Mouse (Mus musculus) megakaryocyte, embryonic 14.5 days (primary cell): ENCODE data around the gene Zfp330.

Experiments used
- FLI1 ChIP-seq: IDR thresholded peaks from 2 replicates; pipeline ENCODE4 v1.6.1; 2012; ENCODE audit warnings: low read length, inconsistent platforms, mixed read lengths
- GATA1 ChIP-seq: IDR thresholded peaks from 3 replicates; pipeline ENCODE4 v1.6.1; 2012; ENCODE audit warnings: mixed read lengths, low read length, inconsistent platforms, borderline replicate concordance

GRCm38 (mm10) chr8:82743905-82744904, 29.8 kb downstream of the Zfp330 start:
- TF ChIP-seq FLI1 (no peak), GATA1 (no peak)
